Mouse (Mus musculus) liver, postnatal 0 days (tissue): ENCODE results near the gene Mboat2.

Source experiments
- CTCF ChIP-seq: sonication (generic); IDR thresholded peaks from 2 replicates; pipeline ENCODE4 v1.5.1; 2016; ENCODE audit warnings: antibody characterized with exemption, low read depth
- EP300 ChIP-seq: IDR thresholded peaks from 2 replicates; pipeline ENCODE4 v1.6.1; 2016; ENCODE audit warnings: antibody characterized with exemption, low read depth, mild to moderate bottlenecking

DNA sequence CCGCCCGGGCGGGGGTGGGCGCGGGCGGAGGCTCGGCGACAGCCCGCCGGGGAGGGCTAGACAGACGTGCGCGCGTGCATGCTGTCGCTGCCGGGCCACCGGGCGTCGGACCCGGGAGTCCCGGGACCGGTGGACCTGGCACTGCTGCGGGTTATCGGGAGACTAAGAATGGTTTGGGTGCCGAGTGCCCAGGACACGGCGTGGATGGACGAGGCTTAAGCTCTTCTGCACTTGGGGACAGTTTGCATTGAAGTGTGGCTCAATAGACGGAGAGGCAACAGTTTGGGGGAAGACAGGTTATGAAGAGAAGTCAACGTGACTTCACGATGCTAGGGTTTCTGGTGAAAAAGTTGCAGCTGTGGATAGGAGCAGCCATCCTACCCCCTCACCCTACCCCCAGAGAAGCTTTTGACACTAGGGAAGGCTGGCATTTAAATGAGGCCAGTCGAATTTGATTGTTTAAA lies 1.3 kb downstream of the Mboat2 start:
- TF ChIP-seq CTCF (no peak), EP300 (no peak)
